Mouse (Mus musculus): Measurements from ENCODE around the gene Dck.
"Not testable (repeated sequence)": the region's sequence is repeated elsewhere in the genome, so short reads cannot be mapped to it uniquely, and the experiment has no call there.

The Dck gene

GRCm38 (mm10) chr5:88764987-88765481 lies at the start of gene Dck:
Gene Dck (plus strand): TSS chr5:88764996.
- DNase-seq (ENCODE audit: extremely low spot score, low spot score), result peak; percentile 99

DNA sequence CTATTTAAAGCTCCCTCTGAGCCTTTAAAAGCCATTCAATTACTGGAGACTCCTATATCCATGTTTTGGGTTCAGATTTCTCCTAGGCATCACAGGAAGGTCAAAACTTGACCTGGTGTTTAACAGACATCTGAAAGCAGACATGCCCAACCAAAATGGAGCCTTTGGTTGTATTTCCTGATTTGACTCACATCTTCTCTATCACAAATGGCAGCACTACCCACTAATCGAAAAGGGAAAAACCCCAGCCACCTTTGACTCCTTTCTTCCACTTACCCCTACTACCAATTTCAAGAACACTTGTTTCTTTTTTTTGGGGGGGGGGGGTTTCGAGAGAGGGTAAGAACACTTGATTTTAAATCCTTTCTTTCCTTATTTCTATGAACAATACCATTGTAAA lies 47.8 kb upstream of the Dck start:
- no peak for DNase-seq (ENCODE audit: extremely low spot score, low spot score)

GRCm38 (mm10) chr5:88720116-88721002 lies 44.4 kb upstream of the Dck start, which contains the start of gene Mob1b:
Gene Mob1b (plus strand): TSS chr5:88720855.
- peak; percentile 97 for DNase-seq (ENCODE audit: extremely low spot score, low spot score)

DNA sequence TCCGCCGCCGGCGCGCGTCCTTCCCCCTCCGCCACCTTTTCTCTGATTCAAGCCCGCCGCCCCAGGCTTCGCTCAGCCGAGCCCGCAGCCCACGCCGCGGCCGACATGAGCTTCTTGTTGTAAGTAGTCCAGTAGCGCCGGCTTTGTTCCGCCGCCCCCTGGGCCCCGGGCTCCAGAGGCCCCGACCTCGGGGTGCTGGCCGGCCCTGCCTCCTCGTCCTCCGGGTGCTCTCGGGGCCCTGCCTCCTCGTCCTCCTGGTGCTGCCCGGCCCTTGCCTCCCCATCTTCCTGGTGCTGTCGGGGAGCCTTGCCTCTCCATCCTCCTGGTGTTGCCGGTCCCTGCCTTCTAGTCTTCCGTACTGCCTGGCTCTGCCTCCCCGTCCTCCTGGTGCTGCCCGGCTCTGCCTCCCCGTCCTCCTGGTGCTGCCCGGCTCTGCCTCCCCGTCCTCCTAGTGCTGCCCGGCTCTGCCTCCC lies 43.8 kb upstream of the Dck start:
- DNase-seq (ENCODE audit: extremely low spot score, low spot score), result no peak

- DNase-seq (ENCODE audit: extremely low spot score, low spot score), result peak; percentile 56
These were observed 43.1 kb upstream of the Dck start for GRCm38 (mm10) chr5:88721565-88722212.

DNA sequence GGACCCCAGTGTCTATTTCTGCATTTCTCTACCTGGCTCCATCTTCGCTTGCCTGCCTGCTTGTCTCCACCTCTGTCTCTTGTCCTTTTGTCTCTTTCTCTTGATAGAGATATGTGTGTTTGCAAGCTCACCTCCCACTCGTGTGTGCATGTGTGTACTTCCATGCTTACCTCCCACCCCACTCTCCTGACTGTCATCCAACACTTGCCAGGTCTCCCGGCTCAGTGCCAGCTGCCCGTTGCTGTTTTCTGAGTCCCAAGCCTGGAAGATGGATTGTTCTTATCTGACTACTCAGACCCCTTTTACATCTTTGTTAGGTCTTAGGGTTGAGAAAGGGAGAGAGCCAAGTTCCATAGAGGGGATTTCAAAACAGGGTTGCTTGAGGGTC lies 42.6 kb upstream of the Dck start:
- DNase-seq (ENCODE audit: extremely low spot score, low spot score), result no peak

GRCm38 (mm10) chr5:88724030-88724429 lies 40.8 kb upstream of the Dck start:
- no peak for DNase-seq (ENCODE audit: extremely low spot score, low spot score)

DNA sequence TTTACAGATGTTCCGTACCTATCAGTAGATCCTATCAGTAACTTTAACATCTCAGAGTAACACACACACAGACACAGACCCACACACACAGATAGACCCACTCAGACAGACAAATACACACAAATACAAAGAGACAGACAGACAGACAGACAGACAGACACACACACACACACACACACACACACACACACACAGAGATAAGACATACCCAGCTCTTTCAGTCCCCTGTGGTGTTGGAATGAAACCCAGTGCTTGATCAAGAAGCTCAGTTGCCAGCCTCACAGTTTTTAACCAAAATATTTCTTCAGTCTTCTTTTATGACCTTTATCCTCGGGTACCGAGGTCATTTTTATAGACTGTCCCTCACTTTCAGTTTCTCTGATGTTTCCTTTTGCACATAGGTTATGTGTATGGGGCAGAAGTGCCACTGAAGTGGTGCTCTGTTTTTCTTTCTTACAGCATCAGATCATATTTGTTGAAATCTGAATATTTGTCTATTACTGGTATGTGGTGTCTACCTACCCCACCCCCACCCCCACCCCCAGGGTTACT lies 37.1 kb upstream of the Dck start:
- DNase-seq (ENCODE audit: extremely low spot score, low spot score), result no peak

DNA sequence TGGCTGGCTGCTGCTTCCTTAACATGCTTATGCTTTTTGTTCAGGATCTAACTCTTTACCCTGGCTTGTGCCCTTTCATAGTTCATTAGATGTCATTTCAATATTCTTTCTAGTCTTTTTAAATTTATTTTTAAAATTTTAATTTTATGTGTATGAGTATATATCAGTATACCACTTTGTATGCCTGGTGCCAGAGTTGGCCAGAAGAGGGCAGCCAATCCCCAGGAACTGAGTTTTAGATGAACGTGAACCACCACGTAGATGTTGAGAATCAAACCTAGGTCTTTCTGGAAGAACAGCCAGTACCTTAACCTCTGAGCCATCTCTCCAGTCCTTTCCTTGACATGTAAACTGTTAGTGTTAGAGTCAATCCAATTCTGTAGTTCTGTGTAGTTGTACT lies 30.0 kb upstream of the Dck start:
- no peak for DNase-seq (ENCODE audit: extremely low spot score, low spot score)

DNA sequence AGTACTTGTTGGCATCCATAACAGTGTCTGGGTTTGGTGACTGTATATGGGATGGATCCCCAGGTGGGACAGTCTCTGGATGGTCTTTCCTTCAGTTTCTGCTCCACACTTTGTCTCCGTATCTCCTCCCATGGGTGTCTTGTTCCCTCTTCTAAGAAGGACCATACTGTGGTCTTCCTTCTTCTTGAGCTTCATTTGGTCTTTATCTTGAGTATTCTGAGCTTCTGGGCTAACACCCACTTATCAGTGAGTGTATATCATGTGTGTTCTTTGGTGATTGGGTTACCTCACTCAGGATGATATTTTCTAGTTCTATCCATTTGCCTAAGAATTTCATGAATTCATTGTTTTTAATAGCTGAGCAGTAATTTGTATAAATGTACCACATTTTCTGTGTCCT lies 23.7 kb upstream of the Dck start:
- not testable (repeated sequence) for DNase-seq (ENCODE audit: extremely low spot score, low spot score)

DNA sequence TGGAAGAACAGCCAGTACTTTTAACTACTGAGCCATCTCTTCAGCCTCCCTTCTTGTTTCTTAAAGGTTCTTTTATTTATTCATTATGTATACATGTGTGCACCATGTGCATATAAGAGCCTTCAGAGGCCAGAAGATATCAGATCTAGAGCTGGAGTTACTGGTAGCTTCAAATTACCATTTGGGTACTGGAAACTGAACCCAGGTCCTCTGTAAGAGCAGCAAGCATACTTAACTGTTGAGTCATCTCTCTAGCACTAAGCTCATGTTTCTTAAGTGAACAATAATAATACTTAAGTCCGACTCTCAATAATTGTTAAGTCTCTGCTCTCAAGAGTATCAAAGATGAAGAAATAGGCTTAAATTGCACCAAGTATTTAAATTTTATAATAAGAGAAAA lies 17.0 kb upstream of the Dck start:
- DNase-seq (ENCODE audit: extremely low spot score, low spot score), result no peak

- DNase-seq (ENCODE audit: extremely low spot score, low spot score), result no peak
These were observed 11.6 kb upstream of the Dck start for GRCm38 (mm10) chr5:88753199-88753598.

- no peak for DNase-seq (ENCODE audit: extremely low spot score, low spot score)
These were observed 2.2 kb upstream of the Dck start for GRCm38 (mm10) chr5:88762611-88763010.

- no peak for DNase-seq (ENCODE audit: extremely low spot score, low spot score)
These were observed 288 bp upstream of the Dck start for GRCm38 (mm10) chr5:88764430-88764986.

DNA sequence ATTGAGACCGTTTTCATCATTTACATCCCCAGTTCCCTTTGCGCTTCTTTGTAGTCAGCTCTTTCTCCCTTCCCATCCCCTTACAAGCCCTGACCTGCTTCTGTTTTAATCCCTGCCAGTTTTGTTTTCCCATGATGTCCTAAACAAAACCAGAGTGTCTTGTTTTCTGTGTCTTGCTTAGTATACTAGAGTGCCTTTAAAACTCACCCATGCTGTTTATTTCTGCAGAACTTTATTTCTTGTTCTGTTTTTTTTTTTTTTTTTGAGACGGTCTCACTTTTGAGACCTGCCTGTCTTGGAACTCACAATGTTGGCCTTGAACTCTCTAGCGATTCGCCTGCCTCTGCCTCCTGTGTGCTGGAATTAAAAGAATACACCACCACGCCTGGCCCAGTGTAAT lies 791 bp downstream of the Dck start:
- DNase-seq (ENCODE audit: extremely low spot score, low spot score), result no peak

DNA sequence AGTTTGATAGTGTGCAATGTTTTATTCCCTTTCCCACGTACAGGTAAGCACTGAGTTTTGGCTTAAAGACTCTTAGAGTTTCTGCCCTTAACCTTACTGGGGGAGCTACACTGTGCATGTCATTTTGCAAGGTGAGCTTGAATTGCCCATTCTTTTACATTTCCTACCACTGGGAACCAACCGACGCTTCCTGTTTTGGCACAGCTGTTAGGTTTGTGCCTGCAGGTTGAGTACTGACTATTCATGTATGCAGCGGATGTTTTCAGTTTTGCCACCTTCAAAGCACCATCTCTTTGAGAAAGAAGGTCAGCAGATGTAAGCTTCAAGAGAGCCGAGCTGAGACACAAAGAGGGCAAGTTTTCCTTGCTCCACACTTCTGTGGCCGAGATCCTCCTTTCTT lies 1.3 kb downstream of the Dck start:
- DNase-seq (ENCODE audit: extremely low spot score, low spot score), result no peak

DNA sequence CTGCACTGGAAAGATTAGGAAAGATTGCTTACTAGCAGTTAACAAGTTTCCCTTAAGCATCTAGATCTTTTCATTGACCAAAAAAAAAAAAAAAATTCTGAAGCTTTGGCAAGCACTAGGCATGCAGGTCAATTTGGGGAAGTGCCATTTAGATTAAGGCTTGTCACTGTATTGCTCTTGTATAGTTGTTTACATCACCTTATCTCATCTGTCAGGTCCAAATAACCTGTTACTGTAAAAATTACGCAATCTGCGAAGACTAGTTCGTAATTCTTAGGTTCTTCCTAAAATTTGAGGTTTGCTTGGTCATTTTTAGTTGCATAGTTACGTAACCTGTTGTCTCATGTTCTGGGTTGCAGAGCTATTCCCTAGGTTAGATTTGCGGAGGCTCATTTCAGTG lies 2.1 kb downstream of the Dck start:
- DNase-seq (ENCODE audit: extremely low spot score, low spot score), result no peak

DNA sequence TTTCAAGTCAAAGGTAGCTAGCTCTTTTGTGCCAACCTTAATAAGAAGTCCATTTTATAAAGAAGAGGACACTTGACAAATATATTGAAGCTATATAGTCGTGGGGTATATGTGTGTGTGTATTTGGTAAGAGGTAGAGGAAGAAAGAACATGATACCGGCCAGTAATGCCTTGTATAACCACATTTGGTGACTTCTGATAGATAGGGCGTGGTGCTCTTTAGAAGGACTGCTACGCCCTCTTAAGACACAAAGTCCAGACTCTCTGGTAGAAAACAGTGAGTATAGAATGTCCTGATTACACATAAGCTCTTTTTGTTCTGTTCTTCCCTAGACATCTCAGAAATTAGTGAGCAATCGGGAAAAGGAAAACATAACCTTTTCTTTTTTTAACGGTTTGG lies 3.4 kb downstream of the Dck start:
- no peak for DNase-seq (ENCODE audit: extremely low spot score, low spot score)

GRCm38 (mm10) chr5:88782072-88782765 lies 17.4 kb downstream of the Dck start:
- DNase-seq (ENCODE audit: extremely low spot score, low spot score), result no peak

DNA sequence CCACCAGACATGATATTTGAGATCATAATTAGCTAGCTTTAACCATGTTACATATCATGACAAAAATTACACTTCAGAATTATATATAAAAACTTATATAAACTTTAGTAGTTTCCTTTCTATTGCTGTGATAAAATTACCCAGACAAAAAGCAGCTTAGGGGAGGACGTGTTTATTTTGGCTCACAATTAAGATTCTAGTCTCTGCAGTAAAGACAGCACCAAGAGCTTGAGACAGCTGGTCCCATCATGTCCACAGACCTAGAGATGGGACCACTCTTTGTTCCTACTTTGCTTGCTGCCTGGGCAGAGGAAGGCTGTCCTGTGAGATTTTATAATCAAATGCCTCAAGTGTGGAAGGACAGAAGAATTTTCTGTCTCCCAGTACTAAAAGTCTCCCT lies 20.3 kb downstream of the Dck start:
- DNase-seq (ENCODE audit: extremely low spot score, low spot score), result no peak

DNA sequence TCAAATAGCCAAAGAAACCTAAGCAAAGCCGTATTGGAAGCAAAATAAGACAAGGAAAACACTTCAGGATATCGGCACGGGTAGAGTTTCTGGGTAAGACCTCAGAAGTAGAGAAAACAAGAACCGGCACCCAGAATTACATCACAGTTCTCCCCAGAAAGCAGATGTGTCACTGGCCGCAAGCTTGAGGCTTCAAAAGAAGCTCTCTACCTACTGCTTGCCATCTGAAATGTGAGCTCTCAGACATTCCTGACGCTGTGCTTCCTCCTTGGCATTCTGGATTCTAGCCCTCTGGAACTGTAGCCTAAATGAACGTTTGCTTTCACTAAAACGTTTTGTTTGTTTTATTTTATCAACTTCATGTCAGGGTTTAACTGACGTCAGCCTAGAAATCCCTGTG lies 25.9 kb downstream of the Dck start:
- DNase-seq (ENCODE audit: extremely low spot score, low spot score), result no peak
